Mouse (Mus musculus) brain, embryonic 14.5 days (tissue): ENCODE data around the gene Col1a1.

Experiments used
- CTCF ChIP-seq: fragments of 200-500 bp; IDR thresholded peaks from 2 replicates; pipeline ENCODE4 v1.5.1; 2012; ENCODE audit warnings: inconsistent platforms, mild to moderate bottlenecking, moderate library complexity, borderline replicate concordance; ENCODE audit not compliant: insufficient read depth, insufficient read length; ENCODE audit errors: extremely low read depth
- POLR2A ChIP-seq: fragments of 200-500 bp; IDR thresholded peaks from 2 replicates; pipeline ENCODE4 v1.6.1; 2012; ENCODE audit warnings: mild to moderate bottlenecking, inconsistent platforms, borderline replicate concordance; ENCODE audit not compliant: poor library complexity, insufficient read depth, insufficient read length, severe bottlenecking; ENCODE audit errors: extremely low read depth

DNA sequence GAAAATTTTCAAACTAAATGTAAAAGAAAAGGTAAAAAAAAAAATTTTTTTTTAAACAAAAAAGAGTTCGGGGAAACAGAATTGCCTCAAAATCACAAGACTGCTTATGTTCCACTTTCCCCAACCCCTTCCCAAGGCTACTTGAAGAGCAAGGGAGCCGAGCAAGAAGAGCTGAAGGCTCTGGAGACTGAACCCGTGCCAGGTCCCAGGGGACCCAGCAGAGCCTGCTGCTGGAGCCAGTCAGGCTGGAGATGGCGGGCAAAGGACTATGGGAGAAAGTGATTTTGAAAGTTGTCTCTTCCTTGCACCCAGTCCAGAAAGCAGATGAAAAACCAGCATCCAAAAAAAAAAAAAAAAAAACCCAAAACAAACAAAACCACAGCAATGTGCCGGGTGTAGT, 49.8 kb downstream of the Col1a1 start:
- TF ChIP-seq CTCF (no peak), POLR2A (no peak)
